Mouse (Mus musculus) lung, postnatal 0 days (tissue): ENCODE results near the gene Ldhb.

Experiments
- CTCF ChIP-seq: IDR thresholded peaks from 2 replicates; pipeline ENCODE4 v1.5.1; 2016; ENCODE audit warnings: antibody characterized with exemption, mild to moderate bottlenecking
- EP300 ChIP-seq: IDR thresholded peaks from 2 replicates; pipeline ENCODE4 v1.6.1; 2016; ENCODE audit warnings: antibody characterized with exemption, mild to moderate bottlenecking, control low read depth

DNA sequence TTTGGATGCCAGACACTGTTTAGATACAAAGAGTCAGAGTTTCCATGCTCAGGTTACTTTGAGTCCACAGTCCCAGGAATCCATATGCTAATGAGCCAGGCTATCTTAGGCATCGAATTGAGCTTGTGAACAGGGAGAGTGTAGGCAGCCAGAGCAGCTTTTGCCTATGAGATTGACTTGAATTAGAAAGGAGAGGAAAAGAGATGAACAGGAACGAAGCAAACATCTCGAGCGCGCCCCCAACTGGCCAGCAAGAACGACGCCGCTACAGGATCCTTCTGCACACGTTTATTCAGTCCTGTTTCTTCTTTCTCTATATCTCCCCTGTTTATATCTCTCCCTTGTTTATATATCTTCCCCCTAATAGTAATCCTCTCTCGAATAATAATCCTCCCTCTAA, 7.2 kb upstream of the Ldhb start:
- TF ChIP-seq CTCF (peak; percentile 66), EP300 (no peak)
